Mouse (Mus musculus) cerebellum, adult 2 months (tissue): ENCODE results near the gene Bloc1s1. TPM values are rescaled to one million over a fixed set of nuclear protein-coding genes. Genes with fewer than 3 reads are reported as not detected.

Experiments
- DNase-seq, 2 experiments: peaks; one replicate each; pipeline ENCODE4 v3.0.0; 2021
- H3K27ac ChIP-seq: fragments of 200-500 bp; 2 replicates; pipeline ENCODE4 v1.5.1; 2012; ENCODE audit warnings: low read length, control low read depth, inconsistent platforms; ENCODE audit not compliant: insufficient read depth
- H3K27me3 ChIP-seq: fragments of 200-500 bp; 2 replicates; pipeline ENCODE4 v1.6.1; 2012; ENCODE audit warnings: inconsistent platforms, mild to moderate bottlenecking, low read length, moderate library complexity; ENCODE audit not compliant: control insufficient read depth, insufficient read depth
- H3K4me1 ChIP-seq: fragments of 200-500 bp; 2 replicates; pipeline ENCODE4 v1.6.1; 2011; ENCODE audit warnings: low read length; ENCODE audit not compliant: control insufficient read depth, insufficient read depth
- H3K4me3 ChIP-seq: fragments of 200-500 bp; replicated peaks from 2 replicates; pipeline ENCODE3; 2011; ENCODE audit warnings: mild to moderate bottlenecking, low read depth, low read length, control low read depth; ENCODE audit not compliant: insufficient read depth
- CTCF ChIP-seq: fragments of 200-500 bp; IDR thresholded peaks from 2 replicates; pipeline ENCODE4 v1.5.1; 2011; ENCODE audit warnings: low read depth, mild to moderate bottlenecking, control low read depth, low read length, moderate library complexity, borderline replicate concordance; ENCODE audit not compliant: insufficient read depth
- POLR2A ChIP-seq: fragments of 200-500 bp; IDR thresholded peaks from 2 replicates; pipeline ENCODE4 v1.6.1; 2011; ENCODE audit warnings: low read length, control low read depth, borderline replicate concordance; ENCODE audit not compliant: insufficient read depth
- WGBS: fragments of 180-500 bp; shearing (Covaris S2); methylation state at CpG from one replicate; pipeline ENCODE4 v1.1.7; 2018; 5-methylcytosine and 5-hydroxymethylcytosine counted together
- polyA plus RNA-seq: library from polyadenylated mRNA; depleted of rRNA; stranded (reverse); fragments of >200 nt; gene quantifications from 2 replicates; pipeline ENCODE4 v1.2.3, GENCODE M21; 2012

Bloc1s1 gene
- polyA plus RNA-seq, 1 experiment, result 350 TPM

GRCm38 (mm10) chr10:128912791-128913190 is 11.0 kb downstream of the Bloc1s1 start:
- DNase-seq, result no peak
- WGBS, result 45% methylated on average over 4 of the region's 4 CpGs
- TF ChIP-seq POLR2A (no peak), CTCF (no peak)

GRCm38 (mm10) chr10:128912268-128912667 is 11.6 kb downstream of the Bloc1s1 start:
- Histone ChIP-seq H3K4me3 (no peak overlapping the region), H3K4me1 (peaks cover 10% of the 10 kb centered on the region), H3K27me3 (no peaks in the 10 kb centered on the region), H3K27ac (no peak overlapping the region)
- no peak for DNase-seq
- 72% methylated on average over 4 of the region's 4 CpGs for WGBS
- TF ChIP-seq POLR2A, result no peak
- TF ChIP-seq CTCF, result no peak

More at GRCm38 (mm10) chr10:128912791-128913190, 11.0 kb downstream of the Bloc1s1 start:
- no peak overlapping the region for H3K27ac ChIP-seq
- no peak overlapping the region for H3K4me3 ChIP-seq
- H3K27me3 ChIP-seq, result no peaks in the 10 kb centered on the region
- peaks cover 15% of the 10 kb centered on the region for H3K4me1 ChIP-seq

DNA sequence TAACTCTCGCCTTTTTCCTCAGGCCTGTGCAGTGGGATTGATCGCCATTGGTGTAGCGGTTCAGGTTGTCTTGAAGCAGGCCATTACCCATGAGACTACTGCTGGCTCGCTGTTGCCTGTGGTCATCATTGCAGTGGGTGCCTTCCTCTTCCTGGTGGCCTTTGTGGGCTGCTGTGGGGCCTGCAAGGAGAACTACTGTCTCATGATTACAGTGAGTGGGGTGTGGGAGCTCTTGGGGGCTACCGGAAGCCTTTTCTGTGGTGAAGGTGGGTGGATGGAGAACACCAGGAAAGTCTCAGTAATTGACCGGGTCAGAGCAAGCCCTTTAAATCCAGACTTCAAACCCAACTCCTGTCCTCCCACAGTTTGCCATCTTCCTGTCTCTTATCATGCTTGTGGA is 12.4 kb downstream of the Bloc1s1 start:
- 73% methylated on average over 6 of the region's 6 CpGs for WGBS
- no peak for TF ChIP-seq POLR2A
- no peak for TF ChIP-seq CTCF
- DNase-seq, result no peak
- H3K27me3 ChIP-seq, result no peaks in the 10 kb centered on the region
- H3K4me1 ChIP-seq, result peaks cover 5% of the 10 kb centered on the region
- H3K4me3 ChIP-seq, result no peak overlapping the region
- H3K27ac ChIP-seq, result no peak overlapping the region

DNA sequence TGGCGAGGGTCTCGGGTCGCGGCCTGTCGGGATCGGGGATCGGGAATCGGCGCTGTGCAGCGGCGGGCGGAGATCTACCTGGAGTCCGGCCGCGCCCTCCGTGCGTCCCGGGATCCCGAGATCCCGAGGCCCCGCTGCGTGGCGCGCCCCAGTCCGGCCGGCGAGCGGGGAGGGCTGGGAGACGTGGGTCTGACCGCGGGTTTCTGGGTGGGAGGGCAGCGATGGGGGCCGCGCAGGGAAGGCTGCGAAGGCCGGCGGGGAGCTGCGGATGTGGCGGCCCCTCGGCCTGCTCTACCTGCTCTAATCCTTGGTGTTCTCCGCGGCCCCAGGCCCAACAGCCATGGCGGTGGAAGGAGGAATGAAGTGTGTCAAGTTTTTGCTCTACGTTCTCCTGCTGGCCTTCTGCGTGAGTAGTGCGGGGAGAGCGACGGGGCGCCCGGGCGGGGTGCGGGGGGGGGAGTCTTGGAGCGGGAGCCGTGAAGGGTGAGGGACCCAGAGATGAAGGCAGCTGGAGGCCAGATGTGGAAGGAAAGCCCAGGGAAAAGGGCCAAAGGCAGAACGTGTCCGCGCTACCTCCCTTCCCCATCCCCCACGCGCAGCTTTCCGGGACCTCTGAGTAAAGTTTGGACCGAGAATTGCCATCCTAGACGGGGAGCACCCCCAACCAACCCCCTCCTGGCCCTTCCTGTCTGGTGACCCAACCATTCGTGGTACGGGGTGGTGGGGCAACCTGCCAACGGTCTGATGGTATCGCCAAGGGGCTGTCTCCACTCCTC is 13.6 kb downstream of the Bloc1s1 start:
- TF ChIP-seq POLR2A (no peak), CTCF (no peak)

GRCm38 (mm10) chr10:128909567-128910028 is 14.2 kb downstream of the Bloc1s1 start:
- TF ChIP-seq POLR2A (no peak), CTCF (no peak)
- peak; percentile 64 to 71 for DNase-seq
- Histone ChIP-seq H3K27ac (peak overlapping the region; percentile 41; the same call in 1 of the 2 replicates), H3K4me3 (peak overlapping the region; percentile 60), H3K27me3 (no peaks in the 10 kb centered on the region), H3K4me1 (peaks cover 5% of the 10 kb centered on the region)
- WGBS, result 1% methylated on average over 39 of the region's 41 CpGs

More for the DNA sequence above, 13.6 kb downstream of the Bloc1s1 start:
- 2% methylated on average over 46 of the region's 66 CpGs for WGBS
- Histone ChIP-seq H3K4me1 (peaks cover 5% of the 10 kb centered on the region), H3K27me3 (no peaks in the 10 kb centered on the region), H3K4me3 (peak overlapping the region; percentile 60), H3K27ac (no peak overlapping the region; the same call in 1 of the 2 replicates)
- DNase-seq, result no peak

GRCm38 (mm10) chr10:128908778-128909448 is 14.9 kb downstream of the Bloc1s1 start:
- Histone ChIP-seq H3K4me1 (peaks cover 5% of the 10 kb centered on the region), H3K27me3 (no peaks in the 10 kb centered on the region), H3K4me3 (peak overlapping the region; percentile 60), H3K27ac (peak overlapping the region; percentile 41; the same call in 1 of the 2 replicates)
- TF ChIP-seq POLR2A, result no peak
- TF ChIP-seq CTCF, result no peak
- 81% methylated on average over 13 of the region's 13 CpGs for WGBS
- DNase-seq, result no peak

DNA sequence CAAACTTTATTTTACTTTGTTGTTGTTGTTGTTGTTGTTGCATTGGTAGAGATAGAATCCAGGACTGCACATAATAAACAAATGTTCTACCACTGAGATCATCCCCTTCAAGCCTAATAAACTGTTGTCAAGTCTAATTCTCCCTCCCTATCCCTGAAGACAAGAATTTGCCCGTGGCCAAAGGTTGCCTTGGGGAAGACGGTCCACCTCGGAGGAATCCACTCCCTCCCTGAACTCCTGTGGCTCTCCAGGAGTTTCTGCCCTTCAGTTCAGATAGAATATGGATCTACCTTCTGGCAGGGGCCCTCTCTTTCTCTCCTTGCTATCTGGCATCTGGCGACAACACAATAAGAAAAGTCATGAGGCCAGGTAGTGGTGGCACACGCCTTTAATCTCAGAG is 19.0 kb downstream of the Bloc1s1 start:
- Histone ChIP-seq H3K4me1 (no peaks in the 10 kb centered on the region; the same call in 1 of the 2 replicates), H3K4me3 (no peak overlapping the region), H3K27ac (no peak overlapping the region), H3K27me3 (no peaks in the 10 kb centered on the region)
- TF ChIP-seq POLR2A (no peak), CTCF (no peak)
- DNase-seq, result no peak
- WGBS, result 59% methylated on average over 5 of the region's 5 CpGs
